Comparison of ENCODE assay signal across 17 mouse cellular contexts in the genomic region with DNA sequence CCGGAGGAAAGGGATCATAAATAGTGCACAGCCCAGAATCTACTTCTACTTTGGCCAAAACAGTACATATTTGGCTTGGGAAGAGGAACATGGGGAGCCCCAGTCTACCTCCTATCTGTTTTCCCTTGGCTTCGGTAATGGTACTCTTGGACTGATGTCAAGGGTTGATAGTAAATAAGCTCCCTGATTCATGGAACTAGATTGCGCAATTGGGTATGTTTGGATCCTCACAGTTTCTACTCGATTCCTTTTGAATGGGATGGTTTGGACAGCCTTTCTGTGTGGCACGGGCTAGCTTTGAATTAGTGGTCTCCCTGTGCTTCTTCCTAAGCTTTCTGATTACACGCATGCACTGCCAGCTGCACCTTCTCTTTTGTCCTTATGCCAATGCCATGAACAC.
DNase-seq lines count a peak whose midpoint lies in the region; ATAC-seq and TF ChIP-seq lines count a peak whose summit lies in the region.
"Had no signal": no experiment of that assay in that cellular context is flagged by ENCODE, and none has a peak within 500 bp of the region (broad histone marks: within the 10 kb centered on the region; RNA-seq: fewer than 3 reads in every experiment).

No protein-coding gene starts in this region.

- intact Hi-C loops in heart, postnatal 10 days (cut with DNase I): no loop called here

- peaks cover 5% of the 10 kb centered on the region for H3K4me1 ChIP-seq in liver, adult 2 months (ENCODE audit: control insufficient read depth, insufficient read depth, low read length)
- no peaks in the 10 kb centered on the region for H3K4me1 ChIP-seq in liver, embryonic 11.5 days (replicated peaks; ENCODE audit: control insufficient read depth, insufficient read depth, low read length)
- H3K4me1 ChIP-seq: intestine, embryonic 15.5 days; midbrain, embryonic 10.5 days had no signal

- no peak overlapping the region for H3K4me3 ChIP-seq in liver, adult 2 months (ENCODE audit: insufficient read depth, low read depth, low read length)
- no peak overlapping the region for H3K4me3 ChIP-seq in liver, embryonic 11.5 days (ENCODE audit: low read depth, low read length)
- H3K4me3 ChIP-seq: intestine, embryonic 15.5 days; midbrain, embryonic 10.5 days had no signal

- TF ChIP-seq CTCF in liver, adult 2 months (IDR thresholded peaks at IDR 0.05; ENCODE audit: low read depth, low read length): no peak

- no peak for ATAC-seq in liver, embryonic 11.5 days (replicated peaks; ENCODE audit: low FRiP score)
- ATAC-seq: forebrain, embryonic 14.5 days; intestine, embryonic 15.5 days; Patski had no signal

- peak; percentile 61 to 73 for DNase-seq in heart, adult 18-20 months
- no peak for DNase-seq in heart, postnatal 10 days
- peak; percentile 96 for DNase-seq in liver, adult 2 months (ENCODE audit: extremely low read depth, low read depth, low spot score)
- DNase-seq in liver, embryonic 11.5 days (ENCODE audit: low spot score): no peak
- peak; percentile 9 for DNase-seq in adipocyte (ENCODE audit: low spot score)
- peak; percentile 73 for DNase-seq in gonadal fat pad, adult 2 months (ENCODE audit: low read depth)
- DNase-seq in right cerebral cortex, adult 2 months (ENCODE audit: low spot score in 2 of 2): no peak
- DNase-seq: cerebellum, adult 2 months; gastrocnemius, postnatal 36 days; lung, embryonic 14.5 days; thymus, postnatal 14 days had no signal

- no peak overlapping the region for H3K4me2 ChIP-seq in liver, embryonic 11.5 days
- H3K4me2 ChIP-seq: hindbrain, embryonic 14.5 days; intestine, embryonic 15.5 days; lung, embryonic 14.5 days had no signal

- no peak for TF ChIP-seq POLR2A in liver, adult 2 months (IDR thresholded peaks at IDR 0.05; ENCODE audit: extremely low read depth, insufficient read depth, low read length)

- WGBS in liver, adult 2 months: 22% methylated on average over 6 of the region's 6 CpGs
- 87% methylated on average over 6 of the region's 6 CpGs for whole genome bisulfite sequencing in liver, embryonic 11.5 days

- H3K36me3 ChIP-seq in liver, adult 2 months (ENCODE audit: control insufficient read depth, insufficient read depth, low read length): no peaks in the 10 kb centered on the region
- H3K36me3 ChIP-seq in liver, embryonic 11.5 days (ENCODE audit: control insufficient read depth, insufficient read depth, low read length): no peaks in the 10 kb centered on the region
- H3K36me3 ChIP-seq: intestine, embryonic 15.5 days; midbrain, embryonic 10.5 days had no signal

- H3K27ac ChIP-seq in liver, adult 2 months (replicated peaks; ENCODE audit: insufficient read depth, low read depth, low read length): no peak overlapping the region
- no peak overlapping the region for H3K27ac ChIP-seq in liver, embryonic 11.5 days (ENCODE audit: low read depth, low read length)
- H3K27ac ChIP-seq: hindbrain, embryonic 14.5 days; intestine, embryonic 15.5 days; macrophage; midbrain, embryonic 10.5 days had no signal

- H3K9ac ChIP-seq in liver, adult 2 months (ENCODE audit: low read depth, low read length): no peak overlapping the region
- no peak overlapping the region for H3K9ac ChIP-seq in liver, embryonic 11.5 days (ENCODE audit: low read depth, low read length)
- H3K9ac ChIP-seq: hindbrain, embryonic 14.5 days; intestine, embryonic 15.5 days; lung, embryonic 14.5 days had no signal

- H3K27me3 ChIP-seq in liver, adult 2 months (ENCODE audit: control insufficient read depth, insufficient read depth, low read length): no peaks in the 10 kb centered on the region
- H3K27me3 ChIP-seq in liver, embryonic 11.5 days (replicated peaks; ENCODE audit: control insufficient read depth, insufficient read depth, low read length): no peaks in the 10 kb centered on the region
- H3K27me3 ChIP-seq: intestine, embryonic 15.5 days had no signal

- no peaks in the 10 kb centered on the region for H3K79me2 ChIP-seq in liver, adult 2 months (ENCODE audit: control insufficient read depth, insufficient read depth, low read length)

- no peaks in the 10 kb centered on the region; the same call in 1 of the 2 replicates for H3K9me3 ChIP-seq in liver, embryonic 11.5 days (ENCODE audit: control insufficient read depth, low read length)
- H3K9me3 ChIP-seq: intestine, embryonic 15.5 days; midbrain, embryonic 10.5 days had no signal

Comparison
In these comparisons a context has a peak if more than half of its experiments do, and no peak if none do; other contexts are left out.
1. DNase-seq: peak in heart, adult 18-20 months (2 of 2), liver, adult 2 months (single experiment), adipocyte (single experiment) and gonadal fat pad, adult 2 months (single experiment); none in heart, postnatal 10 days (0 of 2), liver, embryonic 11.5 days (single experiment) and right cerebral cortex, adult 2 months (0 of 2).